Mouse (Mus musculus) spleen, postnatal 36 days (tissue): ENCODE results near the gene Trim80.
"Not testable (repeated sequence)": the region's sequence is repeated elsewhere in the genome, so short reads cannot be mapped to it uniquely, and the experiment has no call there.

Source experiments
- DNase-seq, 2 experiments: peaks; one replicate each; pipeline ENCODE4 v3.0.0; 2022; ENCODE audit warnings: low spot score in 2 of 2, mixed read lengths in 1 of 2

The Trim80 gene

DNA sequence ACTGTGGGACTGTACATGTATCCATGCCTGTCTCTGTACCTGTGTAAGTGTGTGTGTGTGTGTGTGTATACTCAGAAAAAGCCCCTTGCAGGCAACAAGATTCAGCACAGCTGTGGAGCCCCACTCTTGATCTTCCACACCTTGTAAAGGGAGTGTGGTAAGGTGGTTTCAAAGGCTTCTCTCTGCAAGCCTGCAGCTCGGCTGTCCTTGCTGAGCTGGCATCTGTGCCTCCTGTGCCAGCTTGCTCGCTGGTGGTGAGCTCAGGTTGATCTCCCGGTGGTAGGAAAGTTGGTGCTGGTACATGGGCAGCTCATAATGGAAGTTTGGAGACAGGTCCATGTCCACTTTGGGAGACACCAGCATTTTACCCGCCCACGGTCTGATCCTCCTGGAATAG is 21.5 kb downstream of the Trim80 start:
- DNase-seq: no peak

DNA sequence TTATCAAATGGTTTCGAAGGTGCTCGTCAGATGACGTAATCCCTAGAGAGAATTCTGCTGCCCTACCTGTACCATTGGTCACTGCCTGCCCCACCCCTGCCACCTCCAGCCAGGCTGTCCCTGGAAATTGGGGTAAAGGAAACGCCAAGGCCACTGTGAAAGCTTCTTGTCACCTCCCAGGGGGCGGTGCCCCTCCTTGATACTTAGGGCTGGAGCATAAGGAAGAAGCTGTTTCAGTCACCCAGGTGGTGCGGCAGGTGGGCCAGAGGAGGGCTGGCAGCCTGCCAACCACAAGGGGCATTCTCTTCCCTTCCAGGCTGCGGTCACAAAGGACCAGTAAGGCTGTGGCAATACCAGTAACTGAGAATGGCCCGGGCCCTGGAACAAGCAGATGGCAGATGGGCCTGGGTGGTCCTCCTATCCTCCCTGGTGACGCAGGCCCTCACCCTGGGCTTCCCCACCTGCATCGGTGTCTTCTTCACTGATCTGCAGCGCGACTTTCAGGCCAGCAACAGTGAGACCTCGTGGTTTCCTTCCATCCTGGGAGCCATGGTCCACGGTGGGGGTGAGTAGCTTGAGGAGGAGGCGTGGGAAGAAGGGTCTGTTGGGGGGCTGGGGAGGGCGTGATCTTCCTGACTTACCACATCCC is 22.0 kb downstream of the Trim80 start, which contains the start of gene Slc16a5:
Slc16a5 (plus strand) TSS at position 232 of the 649 bp plus-strand sequence.
- DNase-seq: no peak

GRCm38 (mm10) chr11:115463397-115463796 is 23.1 kb downstream of the Trim80 start:
- DNase-seq: no peak

- DNase-seq: no peak
Observed at GRCm38 (mm10) chr11:115464851-115465250, 24.5 kb downstream of the Trim80 start.

DNA sequence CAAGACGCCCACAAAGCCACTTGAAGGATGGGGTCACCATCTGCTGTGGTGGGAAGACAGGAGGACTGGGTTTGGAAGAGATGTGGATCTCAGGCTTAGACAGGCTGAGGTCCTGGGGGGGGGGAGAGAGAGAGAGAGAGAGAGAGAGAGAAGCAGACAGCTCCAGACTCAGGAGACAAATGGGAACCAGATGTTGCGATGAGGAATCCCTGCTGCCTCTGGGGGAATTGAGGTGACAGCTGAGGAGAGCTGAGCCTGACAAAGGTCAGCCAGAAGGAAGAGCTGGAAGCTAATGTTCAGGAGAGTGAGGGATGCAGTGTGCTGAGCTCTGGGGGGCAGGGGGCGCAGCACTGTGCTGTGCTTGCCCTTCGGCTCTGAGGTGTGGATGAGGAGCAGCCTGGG is 26.9 kb downstream of the Trim80 start:
- no peak for DNase-seq

GRCm38 (mm10) chr11:115472183-115472582 is 31.8 kb downstream of the Trim80 start:
- DNase-seq: no peak

DNA sequence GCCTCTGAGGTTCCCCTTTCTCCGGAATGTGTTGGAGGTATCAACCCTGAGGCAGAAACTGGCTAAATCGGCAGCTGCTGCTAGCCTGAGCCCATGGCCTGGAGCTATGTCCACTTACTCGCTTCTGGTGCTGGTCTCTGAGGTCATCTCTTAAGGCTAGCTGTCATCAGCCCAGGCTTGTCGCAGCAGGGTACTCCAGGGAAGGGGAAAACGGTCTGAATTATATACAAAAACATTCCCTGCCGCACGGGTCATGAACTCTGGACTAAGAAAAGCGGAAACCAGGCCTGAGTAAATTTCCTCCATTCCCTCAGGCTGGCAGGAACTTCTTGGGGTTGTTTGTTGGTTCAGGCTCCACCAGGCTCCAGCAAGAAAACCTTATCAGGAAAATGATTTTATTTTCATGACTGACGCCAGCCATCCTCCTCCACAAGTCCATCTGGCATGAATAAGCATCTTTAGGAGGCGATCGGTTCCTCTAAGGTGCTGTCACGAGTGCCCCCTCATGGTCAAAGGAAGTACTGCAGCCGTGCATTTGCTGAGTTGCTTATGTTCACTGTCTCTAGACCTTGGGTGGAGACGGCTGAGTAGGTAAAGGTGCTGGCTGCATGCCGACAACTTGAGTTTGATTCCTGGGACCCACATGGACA is 33.4 kb downstream of the Trim80 start:
- DNase-seq: peak; percentile 82 to 89

DNA sequence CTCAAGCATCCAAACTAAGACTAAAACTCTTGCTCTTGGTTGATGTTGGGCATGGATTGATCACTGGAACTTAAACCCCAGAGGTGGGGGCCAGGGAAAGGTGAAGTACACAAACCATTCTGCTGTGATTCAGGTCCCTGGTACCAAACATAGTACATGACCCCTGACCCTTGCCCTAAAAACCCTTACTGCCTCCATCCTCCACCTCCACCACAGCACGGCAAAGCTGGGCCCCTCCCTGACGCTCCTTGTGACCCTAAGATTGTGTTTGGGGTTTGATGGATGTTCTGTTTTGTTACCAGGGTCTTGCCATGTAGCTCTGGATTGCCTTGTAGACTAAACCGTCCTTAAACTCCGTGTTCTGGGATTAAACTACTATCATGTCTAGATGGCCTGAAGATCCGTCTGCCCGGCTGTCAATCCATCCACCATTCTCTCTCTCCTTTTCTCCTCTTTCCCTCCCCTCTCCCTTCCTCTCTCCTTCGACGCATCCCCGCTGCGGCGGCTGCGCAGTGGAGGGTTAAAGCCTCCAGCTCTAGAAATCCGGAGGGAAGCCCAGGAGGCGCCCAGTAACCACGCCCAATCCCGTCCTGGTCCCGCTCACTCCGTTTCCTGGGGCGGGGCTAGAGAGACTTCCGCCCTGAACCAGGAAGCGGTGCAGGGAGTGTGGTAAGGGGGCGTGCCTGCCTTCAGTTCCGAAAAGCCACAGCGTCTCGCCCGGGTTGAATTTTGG is 34.8 kb downstream of the Trim80 start, which contains the start of gene Armc7:
Armc7 (plus strand) TSS at position 643 of the 733 bp plus-strand sequence.
- DNase-seq: peak; percentile 91 to 93

DNA sequence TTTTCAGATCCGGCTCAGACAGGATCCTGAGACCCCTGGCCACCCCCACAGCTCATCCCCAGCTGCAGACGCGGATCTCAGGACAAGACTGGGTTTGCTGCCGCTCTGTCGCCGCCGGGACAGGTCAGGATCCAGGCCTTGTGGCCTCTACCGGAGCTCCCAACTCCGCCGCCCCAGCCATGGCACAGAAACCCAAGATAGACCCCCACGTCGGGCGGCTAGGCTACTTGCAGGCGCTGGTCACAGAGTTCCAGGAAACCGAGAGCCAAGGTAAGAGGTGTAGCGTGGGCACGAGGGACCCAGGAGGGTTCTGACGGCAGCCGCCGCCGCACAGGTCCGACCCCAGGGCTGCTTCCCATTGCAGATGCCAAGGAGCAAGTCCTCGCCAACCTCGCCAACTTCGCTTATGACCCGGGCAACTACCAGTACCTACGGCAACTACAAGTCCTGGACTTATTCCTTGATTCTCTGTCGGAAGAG is 35.5 kb downstream of the Trim80 start:
- no peak for DNase-seq

DNA sequence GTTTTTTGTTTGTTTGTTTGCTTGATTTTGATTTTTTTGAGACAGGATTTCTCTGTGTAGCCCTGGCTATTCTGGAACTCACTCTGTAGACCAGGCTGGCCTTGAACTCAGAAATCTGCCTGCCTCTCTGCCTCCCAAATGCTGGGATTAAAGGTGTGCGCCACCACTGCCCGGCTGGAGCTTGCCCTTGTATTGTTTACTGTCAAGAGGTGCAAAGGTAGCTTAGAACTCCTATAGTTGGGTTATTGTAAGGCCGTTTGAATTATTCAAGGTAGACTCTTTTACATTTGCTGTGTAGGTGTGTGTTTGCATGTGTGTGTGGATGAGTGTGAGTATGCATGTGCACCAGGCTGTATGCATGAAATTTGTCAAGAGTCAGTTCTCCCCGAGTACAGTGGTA is 36.3 kb downstream of the Trim80 start:
- not testable (repeated sequence) for DNase-seq

DNA sequence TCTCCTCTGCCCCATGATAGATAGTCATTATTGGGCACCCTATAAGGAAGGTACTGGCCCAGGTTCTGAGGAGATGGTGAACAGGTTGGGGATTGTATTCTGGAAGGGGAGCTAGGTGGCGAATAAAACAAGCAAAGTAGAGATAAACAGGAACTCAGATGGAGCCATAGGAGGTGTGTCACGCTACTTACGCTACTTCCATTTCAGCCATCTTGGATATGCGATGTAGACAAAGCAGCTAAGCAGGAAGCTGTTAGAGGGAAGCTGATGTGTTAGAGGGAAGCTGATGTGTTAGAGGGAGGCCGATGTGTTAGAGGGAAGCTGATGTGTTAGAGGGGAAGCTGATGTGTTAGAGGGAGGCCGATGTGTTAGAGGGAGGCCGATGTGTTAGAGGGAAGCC is 37.0 kb downstream of the Trim80 start:
- DNase-seq: not testable (repeated sequence)

DNA sequence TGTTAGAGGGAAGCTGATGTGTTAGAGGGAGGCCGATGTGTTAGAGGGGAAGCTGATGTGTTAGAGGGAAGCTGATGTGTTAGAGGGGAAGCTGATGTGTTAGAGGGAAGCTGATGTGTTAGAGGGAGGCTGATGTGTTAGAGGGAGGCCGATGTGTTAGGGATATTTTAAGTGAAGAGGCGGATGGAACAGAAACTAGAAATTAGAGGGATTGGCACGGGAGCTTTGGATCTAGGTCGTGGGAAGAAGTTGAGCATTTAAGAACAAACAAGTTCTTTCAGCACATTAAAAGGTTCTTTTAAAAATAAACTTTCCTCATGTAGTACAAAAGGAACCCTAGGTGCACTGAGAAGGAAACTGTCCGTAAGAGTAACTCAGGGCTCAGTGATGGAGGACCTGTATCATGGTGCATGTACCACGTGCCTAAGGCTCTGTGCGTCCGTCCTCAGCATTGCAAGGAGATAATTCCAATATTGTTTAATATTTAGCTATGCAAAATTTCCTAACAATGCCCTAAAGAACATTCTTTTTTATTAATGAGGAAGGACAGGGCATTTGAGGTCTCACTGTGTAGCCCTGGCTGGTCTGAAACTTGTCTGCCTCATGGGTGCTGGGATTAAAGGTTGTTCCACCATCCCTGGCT is 38.1 kb downstream of the Trim80 start:
- DNase-seq: no peak

DNA sequence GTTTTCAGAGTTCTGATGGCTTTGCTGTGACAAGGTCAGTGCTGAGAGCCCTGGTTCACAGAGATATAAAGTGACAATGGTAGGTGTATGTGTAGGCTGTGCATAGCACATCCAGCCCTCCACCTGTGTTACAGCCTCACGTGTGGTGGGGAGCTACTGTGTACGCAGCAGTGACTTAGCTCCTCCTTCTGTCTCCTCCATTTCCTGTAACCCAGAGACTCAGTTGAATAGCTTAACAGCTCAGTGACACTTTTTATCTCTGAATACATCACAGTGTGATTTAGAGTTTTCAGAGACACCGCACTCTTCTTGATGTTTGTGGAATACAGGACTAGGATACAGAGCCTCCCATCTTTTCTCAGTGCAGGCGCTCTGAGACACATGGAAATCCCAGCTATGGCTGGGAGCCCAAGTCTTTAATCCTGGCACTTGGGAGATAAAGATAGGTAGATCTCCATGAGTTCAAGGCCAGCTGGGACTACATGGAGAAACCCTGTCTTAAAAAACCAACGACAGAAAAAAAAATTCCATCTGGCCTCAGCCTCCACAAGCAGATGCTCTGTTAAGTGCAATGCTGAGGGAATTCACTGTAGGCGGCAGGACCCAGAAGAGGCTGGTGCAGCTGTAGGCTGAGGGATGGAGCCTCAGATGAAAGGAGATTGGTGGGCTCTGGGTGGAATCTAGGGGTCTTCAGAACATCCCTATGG is 41.4 kb downstream of the Trim80 start:
- no peak for DNase-seq

DNA sequence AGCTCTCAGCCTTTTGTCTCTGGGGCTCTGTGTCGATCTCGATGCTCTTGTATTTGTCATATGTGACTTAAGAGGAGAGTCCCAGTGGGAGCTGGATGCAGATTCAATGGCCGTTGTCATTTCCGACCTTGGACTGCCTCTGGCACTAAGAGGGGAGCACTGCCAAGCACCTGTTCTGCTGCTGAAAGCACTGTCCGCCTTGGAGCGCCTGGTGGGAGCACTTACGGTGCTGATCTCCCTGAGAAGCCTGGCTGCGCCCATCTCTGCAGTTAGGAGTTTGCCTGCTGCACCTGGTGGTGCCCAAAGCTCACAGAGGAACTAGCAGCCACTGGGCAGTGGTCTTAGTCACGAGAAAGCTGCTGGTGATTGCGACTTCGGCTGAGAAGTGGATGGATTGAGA is 42.9 kb downstream of the Trim80 start:
- DNase-seq: no peak

DNA sequence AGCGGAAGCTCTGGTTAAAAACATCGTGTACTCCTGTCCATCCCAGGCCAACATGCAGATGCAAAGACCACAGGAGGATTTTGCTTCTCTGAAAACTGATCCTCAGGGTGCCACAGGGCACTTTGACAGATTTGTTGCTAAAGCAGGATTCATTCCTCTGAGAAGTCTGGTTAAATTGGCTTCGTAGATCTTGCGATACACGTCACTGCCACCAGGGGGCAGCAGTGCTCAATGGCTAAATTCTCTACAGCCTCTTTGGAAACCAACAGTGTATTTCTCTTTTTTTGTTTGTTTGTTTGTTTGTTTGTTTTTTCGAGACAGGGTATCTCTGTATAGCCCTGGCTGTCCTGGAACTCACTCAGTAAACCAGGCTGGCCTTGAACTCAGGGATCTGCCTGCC is 43.4 kb downstream of the Trim80 start:
- DNase-seq: peak; percentile 53 to 65

DNA sequence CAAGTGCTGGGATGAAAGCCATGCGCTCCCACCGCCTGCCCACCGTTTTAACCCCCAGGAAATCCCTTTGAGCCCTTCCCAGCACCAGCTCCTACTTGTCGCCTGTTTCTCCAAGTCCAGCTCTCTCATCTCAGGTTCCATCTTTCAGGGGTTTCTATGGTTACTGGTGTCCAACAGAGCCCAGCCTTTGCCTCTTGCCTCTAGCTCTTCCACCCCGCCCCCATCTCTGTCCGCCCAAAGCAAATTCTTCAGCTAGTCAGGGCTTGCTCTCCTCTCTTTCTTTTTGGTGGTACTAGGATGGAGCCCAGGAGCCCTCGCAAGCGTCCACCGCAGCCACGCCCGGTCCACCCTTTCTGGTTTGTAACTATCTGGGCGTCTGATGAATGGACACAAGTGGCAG is 44.8 kb downstream of the Trim80 start:
- no peak for DNase-seq

- no peak for DNase-seq
Observed at GRCm38 (mm10) chr11:115488551-115489104, 48.3 kb downstream of the Trim80 start.

DNA sequence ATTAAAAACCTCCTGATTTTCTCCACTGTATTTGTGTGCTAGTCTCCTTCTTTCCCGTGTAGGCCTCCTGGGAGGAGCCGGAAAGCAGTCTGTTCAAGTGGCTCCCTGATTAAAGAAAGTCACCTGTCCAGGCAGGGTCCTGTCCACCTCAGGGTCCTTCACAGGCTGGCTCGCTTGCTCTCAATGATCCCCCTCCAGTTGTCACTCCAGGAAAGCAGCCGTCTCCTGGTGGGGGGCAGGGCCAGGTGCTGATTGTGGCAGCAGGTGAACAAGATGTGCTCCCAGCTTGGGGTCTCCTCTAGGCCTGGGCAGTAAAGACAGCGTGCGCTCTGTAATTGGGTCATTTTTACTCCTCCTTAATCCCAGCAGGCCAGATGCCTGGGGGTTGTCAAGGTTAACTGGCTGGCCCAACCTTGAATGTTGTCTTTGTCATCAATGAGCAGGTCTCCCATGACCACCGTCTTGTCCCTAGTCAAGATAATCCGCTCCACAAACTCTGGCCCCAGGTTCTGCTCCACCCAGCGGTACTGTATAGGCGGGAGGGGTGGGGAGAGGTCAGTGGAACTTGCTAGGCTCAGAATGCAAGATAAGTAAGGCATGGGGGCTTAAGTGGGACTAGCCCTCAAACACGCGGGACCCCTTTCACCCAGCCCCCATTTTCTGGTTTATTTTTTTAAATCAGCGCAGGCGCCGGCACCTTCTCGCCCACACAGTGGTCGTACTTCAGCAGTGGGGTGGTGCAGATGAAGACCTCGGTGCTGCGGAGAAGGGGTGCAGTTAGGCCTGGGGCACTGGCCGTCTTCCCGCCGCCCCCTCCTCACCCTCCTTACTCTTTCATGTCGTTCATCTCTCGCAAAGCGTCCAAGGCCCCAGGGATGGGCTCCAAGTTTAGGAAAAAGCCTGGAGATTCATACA is 50.4 kb downstream of the Trim80 start:
- no peak for DNase-seq

DNA sequence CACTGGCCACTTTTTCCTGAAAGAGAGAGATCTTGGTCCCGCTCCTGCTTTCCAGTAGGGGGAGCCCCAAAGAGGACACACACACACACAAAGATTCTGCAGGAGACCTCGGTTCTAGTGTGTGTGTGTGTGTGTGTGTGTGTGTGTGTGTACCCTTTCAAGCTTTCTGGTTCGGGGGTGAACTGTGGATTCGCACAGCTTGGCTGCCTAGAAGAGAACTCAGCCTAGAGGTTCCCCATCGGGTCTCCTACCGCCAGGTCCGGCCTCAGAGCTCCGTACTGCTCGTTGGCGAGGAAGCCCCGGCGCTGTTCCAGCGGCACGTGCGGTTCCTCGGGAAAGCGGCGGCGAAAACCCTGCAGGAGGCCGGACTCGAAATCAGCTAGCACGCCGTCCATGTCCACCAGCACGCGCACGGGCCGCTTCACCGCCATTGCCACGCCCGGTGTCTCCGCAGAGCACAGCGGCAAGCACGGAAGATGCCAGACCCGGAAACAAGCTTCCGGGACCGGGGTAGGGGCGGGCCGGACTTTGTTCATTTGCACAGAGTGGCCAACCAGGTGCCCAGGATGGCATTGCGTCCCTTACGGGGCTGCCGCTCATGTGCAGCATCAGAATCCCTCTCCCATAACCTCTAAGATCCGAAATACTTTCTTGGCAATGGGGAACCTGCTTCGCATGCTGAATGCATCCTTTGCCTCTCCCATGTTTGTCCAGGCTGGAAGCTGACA is 51.2 kb downstream of the Trim80 start, which contains the start of gene Nt5c:
Nt5c (minus strand) TSS at position 507 of the 728 bp plus-strand sequence.
- peak; percentile 89 to 91 for DNase-seq
